Comparison of ENCODE assay signal across 8 mouse cellular contexts in genomic region chr11:101086756-101087681, GRCm38 (mm10). TPM values are rescaled to one million over a fixed set of nuclear protein-coding genes. Genes with fewer than 3 reads are reported as not detected.
DNase-seq lines count a peak whose midpoint lies in the region; ATAC-seq and TF ChIP-seq lines count a peak whose summit lies in the region.

Gene Mlx, plus strand, starts transcription at chr11:101087277.

- H3K36me3 ChIP-seq in embryonic facial prominence, embryonic 14.5 days (ENCODE audit: control insufficient read depth, insufficient read depth, low read length) = peaks cover 47% of the 10 kb centered on the region
- peaks cover 44% of the 10 kb centered on the region for H3K36me3 ChIP-seq in limb, embryonic 14.5 days (ENCODE audit: control insufficient read depth, insufficient read depth, low read length)
- peaks cover 40% of the 10 kb centered on the region for H3K36me3 ChIP-seq in midbrain, postnatal 0 days (ENCODE audit: insufficient read depth, low read length)

- H3K9me3 ChIP-seq in embryonic facial prominence, embryonic 14.5 days (ENCODE audit: control insufficient read depth, low read length) = no peaks in the 10 kb centered on the region
- no peaks in the 10 kb centered on the region for H3K9me3 ChIP-seq in limb, embryonic 14.5 days (ENCODE audit: control insufficient read depth, low read length)
- H3K9me3 ChIP-seq in midbrain, postnatal 0 days (ENCODE audit: low read length) = no peaks in the 10 kb centered on the region

- H3K9ac ChIP-seq in embryonic facial prominence, embryonic 14.5 days (ENCODE audit: low read depth, low read length) = peak within 1 kb of the TSS; percentile 82
- H3K9ac ChIP-seq in limb, embryonic 14.5 days (ENCODE audit: low read depth, low read length, severe bottlenecking) = peak within 1 kb of the TSS; percentile 78
- peak within 1 kb of the TSS; percentile 91 for H3K9ac ChIP-seq in midbrain, postnatal 0 days (replicated peaks; ENCODE audit: low read length, poor library complexity, severe bottlenecking)

- peaks cover 10% of the 10 kb centered on the region for H3K4me1 ChIP-seq in embryonic facial prominence, embryonic 14.5 days (ENCODE audit: control insufficient read depth, insufficient read depth, low read length)
- peaks cover 25% of the 10 kb centered on the region for H3K4me1 ChIP-seq in limb, embryonic 14.5 days (ENCODE audit: control insufficient read depth, insufficient read depth, low read length)
- peaks cover 20% of the 10 kb centered on the region for H3K4me1 ChIP-seq in midbrain, postnatal 0 days (ENCODE audit: insufficient read depth, low read length)

- peak; percentile 90 for ATAC-seq in embryonic facial prominence, embryonic 14.5 days (ENCODE audit: low read depth)
- peak; percentile 89 for ATAC-seq in limb, embryonic 14.5 days (ENCODE audit: low FRiP score, low read depth)
- peak; percentile 90 for ATAC-seq in midbrain, postnatal 0 days (ENCODE audit: low FRiP score)

- DNase-seq in 3T3-L1 (ENCODE audit: low read depth, low spot score) = peak; percentile 97
- DNase-seq in adrenal gland, postnatal 4 days (ENCODE audit: low spot score in 2 of 2) = peak; percentile 69 to 78
- peak; percentile 97 for DNase-seq in embryonic facial prominence, embryonic 14.5 days (ENCODE audit: low spot score)
- DNase-seq in heart, adult 8-10 months (ENCODE audit: low spot score) = peak; percentile 93
- DNase-seq in kidney, adult 9 months = peak; percentile 95
- DNase-seq in limb, embryonic 14.5 days (ENCODE audit: low spot score) = peak; percentile 96
- peak; percentile 97 for DNase-seq in midbrain, postnatal 0 days (ENCODE audit: low spot score)
- DNase-seq in spleen, postnatal 14 days (ENCODE audit: low spot score in 2 of 2) = peak; percentile 72 to 81

- under 1% methylated on average over 37 of the region's 52 CpGs for WGBS in embryonic facial prominence, embryonic 14.5 days
- under 1% methylated on average over 51 of the region's 52 CpGs for WGBS in limb, embryonic 14.5 days
- 1% methylated on average over 50 of the region's 52 CpGs for WGBS in midbrain, postnatal 0 days

- H3K4me3 ChIP-seq in embryonic facial prominence, embryonic 14.5 days (ENCODE audit: low read depth, low read length) = peak within 1 kb of the TSS; percentile 66
- H3K4me3 ChIP-seq in limb, embryonic 14.5 days (replicated peaks; ENCODE audit: low read length) = peak within 1 kb of the TSS; percentile 77
- peak within 1 kb of the TSS; percentile 81 for H3K4me3 ChIP-seq in midbrain, postnatal 0 days (ENCODE audit: low read depth, low read length)

- TF ChIP-seq CTCF in midbrain, postnatal 0 days (IDR thresholded peaks at IDR 0.05) = no peak

- H3K27me3 ChIP-seq in embryonic facial prominence, embryonic 14.5 days (replicated peaks; ENCODE audit: control insufficient read depth, insufficient read depth, low read length) = no peaks in the 10 kb centered on the region
- H3K27me3 ChIP-seq in limb, embryonic 14.5 days (ENCODE audit: control insufficient read depth, insufficient read depth, low read length) = no peaks in the 10 kb centered on the region
- no peaks in the 10 kb centered on the region for H3K27me3 ChIP-seq in midbrain, postnatal 0 days (ENCODE audit: insufficient read depth, low read length)

- TF ChIP-seq POLR2A in limb, embryonic 14.5 days (IDR thresholded peaks at IDR 0.05; ENCODE audit: borderline replicate concordance, extremely low read depth, insufficient read depth, insufficient read length) = no peak

- peak within 1 kb of the TSS; percentile 78 for H3K27ac ChIP-seq in embryonic facial prominence, embryonic 14.5 days (replicated peaks; ENCODE audit: low read depth, low read length)
- peak within 1 kb of the TSS; percentile 63; the same call in 1 of the 2 replicates for H3K27ac ChIP-seq in limb, embryonic 14.5 days (replicated peaks; ENCODE audit: low read depth, low read length)
- H3K27ac ChIP-seq in midbrain, postnatal 0 days (ENCODE audit: low read depth, low read length) = peak within 1 kb of the TSS; percentile 81

- peak within 1 kb of the TSS; percentile 86 for H3K4me2 ChIP-seq in embryonic facial prominence, embryonic 14.5 days (ENCODE audit: low read depth, low read length)
- H3K4me2 ChIP-seq in limb, embryonic 14.5 days (replicated peaks; ENCODE audit: low read depth, low read length, severe bottlenecking) = peak within 1 kb of the TSS; percentile 85
- H3K4me2 ChIP-seq in midbrain, postnatal 0 days (ENCODE audit: low read depth, low read length, poor library complexity, severe bottlenecking) = peak within 1 kb of the TSS; percentile 88

RNA-seq across cellular contexts. Expression of gene Mlx, which starts in this region (rescaled TPM):
- total RNA-seq in adrenal gland, postnatal 4 days (2021) = 10 to 100 TPM; 27.3 to 27.5 TPM
- 45.8 and 55.2 TPM in 2 replicates for polyA plus RNA-seq in embryonic facial prominence, embryonic 14.5 days (2014; fragmentation: Nextera tagmentation; extraction: Ambion mirVana)
- total RNA-seq in heart, adult 8-10 months (2022) = 10 to 100 TPM; 15.5 to 24.4 (median 20.0) TPM
- polyA plus RNA-seq in limb, embryonic 14.5 days (2012; rRNA removed) = 40.2 and 61.6 TPM in 2 replicates
- polyA plus RNA-seq in limb, embryonic 14.5 days (2014; fragmentation: Nextera tagmentation; extraction: Ambion mirVana) = 42.4 and 44.4 TPM in 2 replicates
- 60.7 and 61.3 TPM in 2 replicates for total RNA-seq in midbrain, postnatal 0 days (2014; rRNA removed)
- 64.1 and 67.8 TPM in 2 replicates for polyA plus RNA-seq in midbrain, postnatal 0 days (2015; fragmentation: Nextera tagmentation; extraction: Ambion mirVana)

Comparison
In these comparisons a context has a peak if more than half of its experiments do, and no peak if none do; other contexts are left out.
1. Peak in every context shown above with its lines: DNase-seq, ATAC-seq, H3K4me3 ChIP-seq and H3K27ac ChIP-seq.